Mouse (Mus musculus): ENCODE results near the gene Blmh. TPM values are rescaled to one million over a fixed set of nuclear protein-coding genes. Genes with fewer than 3 reads are reported as not detected.
"Not testable (repeated sequence)": the region's sequence is repeated elsewhere in the genome, so short reads cannot be mapped to it uniquely, and the experiment has no call there.

The Blmh gene
- polyA plus RNA-seq, 1 experiment, result 159 TPM

GRCm38 (mm10) chr11:76911325-76912054, 13.1 kb upstream of the Blmh start:
- H3K27ac ChIP-seq (ENCODE audit: insufficient read depth, low read depth, low read length), result peak overlapping the region; percentile 90
- TF ChIP-seq CTCF (IDR thresholded peaks at IDR 0.05; ENCODE audit: insufficient read depth, low read depth, low read length) (no peak), POLR2A (IDR thresholded peaks at IDR 0.05; ENCODE audit: insufficient read depth, low read depth, low read length) (no peak)
- peaks cover 13% of the 10 kb centered on the region for H3K4me1 ChIP-seq (ENCODE audit: control insufficient read depth, insufficient read depth, low read length)
- H3K4me3 ChIP-seq (ENCODE audit: insufficient read depth, low read depth, low read length), result no peak overlapping the region
- WGBS, result 12% methylated on average over 3 of the region's 3 CpGs

GRCm38 (mm10) chr11:76912055-76912395, 12.6 kb upstream of the Blmh start:
- Histone ChIP-seq H3K4me1 (ENCODE audit: control insufficient read depth, insufficient read depth, low read length) (peaks cover 14% of the 10 kb centered on the region), H3K27ac (ENCODE audit: insufficient read depth, low read depth, low read length) (peak overlapping the region; percentile 90), H3K4me3 (ENCODE audit: insufficient read depth, low read depth, low read length) (no peak overlapping the region)
- TF ChIP-seq POLR2A (IDR thresholded peaks at IDR 0.05; ENCODE audit: insufficient read depth, low read depth, low read length) (no peak), CTCF (IDR thresholded peaks at IDR 0.05; ENCODE audit: insufficient read depth, low read depth, low read length) (no peak)
- 11% methylated on average over 7 of the region's 7 CpGs for WGBS

DNA sequence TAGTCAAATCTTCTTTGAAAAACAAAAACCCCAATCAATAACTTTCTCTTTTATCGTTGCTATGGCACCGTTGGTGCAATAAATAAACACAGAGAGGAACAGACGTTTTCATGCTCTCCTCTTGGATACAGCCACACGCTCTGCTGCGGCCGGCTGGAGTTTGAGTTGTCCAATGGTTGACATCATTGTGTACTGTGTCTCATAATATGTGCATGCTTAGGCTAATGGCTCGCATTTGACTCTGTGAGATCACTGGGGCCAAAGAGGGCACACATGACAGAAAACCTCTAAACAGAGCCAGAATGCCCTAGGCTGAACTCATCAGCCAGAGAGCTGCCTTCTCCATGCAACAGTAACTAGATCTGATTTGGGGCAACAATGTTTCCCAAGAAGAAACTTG, 10.2 kb upstream of the Blmh start:
- Histone ChIP-seq H3K4me3 (ENCODE audit: insufficient read depth, low read depth, low read length) (no peak overlapping the region), H3K27ac (ENCODE audit: insufficient read depth, low read depth, low read length) (no peak overlapping the region), H3K4me1 (ENCODE audit: control insufficient read depth, insufficient read depth, low read length) (peaks cover 14% of the 10 kb centered on the region)
- TF ChIP-seq CTCF (IDR thresholded peaks at IDR 0.05; ENCODE audit: insufficient read depth, low read depth, low read length), result no peak
- no peak for TF ChIP-seq POLR2A (IDR thresholded peaks at IDR 0.05; ENCODE audit: insufficient read depth, low read depth, low read length)
- 47% methylated on average over 7 of the region's 7 CpGs for WGBS

GRCm38 (mm10) chr11:76916539-76917229, 7.9 kb upstream of the Blmh start:
- Histone ChIP-seq H3K4me1 (ENCODE audit: control insufficient read depth, insufficient read depth, low read length) (peaks cover 10% of the 10 kb centered on the region), H3K4me3 (ENCODE audit: insufficient read depth, low read depth, low read length) (no peak overlapping the region), H3K27ac (ENCODE audit: insufficient read depth, low read depth, low read length) (no peak overlapping the region)
- no peak for TF ChIP-seq CTCF (IDR thresholded peaks at IDR 0.05; ENCODE audit: insufficient read depth, low read depth, low read length)
- no peak for TF ChIP-seq POLR2A (IDR thresholded peaks at IDR 0.05; ENCODE audit: insufficient read depth, low read depth, low read length)
- WGBS, result 34% methylated on average over 13 of the region's 13 CpGs

- Histone ChIP-seq H3K4me3 (ENCODE audit: insufficient read depth, low read depth, low read length) (no peak overlapping the region), H3K27ac (ENCODE audit: insufficient read depth, low read depth, low read length) (no peak overlapping the region), H3K4me1 (ENCODE audit: control insufficient read depth, insufficient read depth, low read length) (peaks cover 7% of the 10 kb centered on the region)
- 51% methylated on average over 3 of the region's 3 CpGs for WGBS
- no peak for TF ChIP-seq POLR2A (IDR thresholded peaks at IDR 0.05; ENCODE audit: insufficient read depth, low read depth, low read length)
- no peak for TF ChIP-seq CTCF (IDR thresholded peaks at IDR 0.05; ENCODE audit: insufficient read depth, low read depth, low read length)
Measured at GRCm38 (mm10) chr11:76917230-76917548, 7.4 kb upstream of the Blmh start.

DNA sequence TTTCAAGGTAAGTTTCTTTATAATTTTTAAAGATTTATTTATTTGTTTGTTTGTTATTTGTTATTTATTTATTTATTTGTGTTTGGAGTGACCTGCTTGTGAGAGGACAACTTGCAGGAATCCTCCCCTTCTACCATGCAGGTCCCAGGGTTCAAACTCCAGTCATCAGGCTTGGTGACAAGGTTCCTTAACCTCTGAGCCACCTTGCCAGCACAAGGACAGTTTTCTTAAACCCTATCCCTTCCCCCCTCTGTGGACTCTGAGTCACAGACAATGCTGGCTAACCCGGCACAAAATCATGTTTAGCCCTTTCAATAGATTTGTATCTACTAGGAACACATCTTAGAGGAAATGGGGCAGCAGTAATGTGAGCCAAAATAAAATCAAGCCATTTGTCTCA, 4.0 kb upstream of the Blmh start:
- Histone ChIP-seq H3K27ac (ENCODE audit: insufficient read depth, low read depth, low read length) (no peak overlapping the region), H3K4me1 (ENCODE audit: control insufficient read depth, insufficient read depth, low read length) (peaks cover 4% of the 10 kb centered on the region), H3K4me3 (ENCODE audit: insufficient read depth, low read depth, low read length) (no peak overlapping the region)
- 31% methylated on average over 1 of the region's 1 CpGs for WGBS
- TF ChIP-seq CTCF (IDR thresholded peaks at IDR 0.05; ENCODE audit: insufficient read depth, low read depth, low read length) (no peak), POLR2A (IDR thresholded peaks at IDR 0.05; ENCODE audit: insufficient read depth, low read depth, low read length) (no peak)

GRCm38 (mm10) chr11:76928586-76928985, 4.0 kb downstream of the Blmh start:
- H3K4me3 ChIP-seq (ENCODE audit: insufficient read depth, low read depth, low read length); H3K27ac ChIP-seq (ENCODE audit: insufficient read depth, low read depth, low read length); H3K4me1 ChIP-seq (ENCODE audit: control insufficient read depth, insufficient read depth, low read length): not testable (repeated sequence)
- 93% methylated on average over 8 of the region's 8 CpGs for WGBS

- H3K4me3 ChIP-seq (ENCODE audit: insufficient read depth, low read depth, low read length), result no peak overlapping the region
- no peaks in the 10 kb centered on the region for H3K4me1 ChIP-seq (ENCODE audit: control insufficient read depth, insufficient read depth, low read length)
- no peak overlapping the region for H3K27ac ChIP-seq (ENCODE audit: insufficient read depth, low read depth, low read length)
- WGBS, result 69% methylated on average over 3 of the region's 3 CpGs
- TF ChIP-seq CTCF (IDR thresholded peaks at IDR 0.05; ENCODE audit: insufficient read depth, low read depth, low read length) (no peak), POLR2A (IDR thresholded peaks at IDR 0.05; ENCODE audit: insufficient read depth, low read depth, low read length) (no peak)
Measured at GRCm38 (mm10) chr11:76933209-76933608, 8.6 kb downstream of the Blmh start.

GRCm38 (mm10) chr11:76936578-76936977, 12.0 kb downstream of the Blmh start:
- 63% methylated on average over 5 of the region's 5 CpGs for WGBS
- Histone ChIP-seq H3K27ac (ENCODE audit: insufficient read depth, low read depth, low read length) (no peak overlapping the region), H3K4me3 (ENCODE audit: insufficient read depth, low read depth, low read length) (no peak overlapping the region), H3K4me1 (ENCODE audit: control insufficient read depth, insufficient read depth, low read length) (no peaks in the 10 kb centered on the region)
- no peak for TF ChIP-seq POLR2A (IDR thresholded peaks at IDR 0.05; ENCODE audit: insufficient read depth, low read depth, low read length)
- TF ChIP-seq CTCF (IDR thresholded peaks at IDR 0.05; ENCODE audit: insufficient read depth, low read depth, low read length), result no peak
